10 mouse cellular contexts compared by ENCODE assay signal in the genomic region with DNA sequence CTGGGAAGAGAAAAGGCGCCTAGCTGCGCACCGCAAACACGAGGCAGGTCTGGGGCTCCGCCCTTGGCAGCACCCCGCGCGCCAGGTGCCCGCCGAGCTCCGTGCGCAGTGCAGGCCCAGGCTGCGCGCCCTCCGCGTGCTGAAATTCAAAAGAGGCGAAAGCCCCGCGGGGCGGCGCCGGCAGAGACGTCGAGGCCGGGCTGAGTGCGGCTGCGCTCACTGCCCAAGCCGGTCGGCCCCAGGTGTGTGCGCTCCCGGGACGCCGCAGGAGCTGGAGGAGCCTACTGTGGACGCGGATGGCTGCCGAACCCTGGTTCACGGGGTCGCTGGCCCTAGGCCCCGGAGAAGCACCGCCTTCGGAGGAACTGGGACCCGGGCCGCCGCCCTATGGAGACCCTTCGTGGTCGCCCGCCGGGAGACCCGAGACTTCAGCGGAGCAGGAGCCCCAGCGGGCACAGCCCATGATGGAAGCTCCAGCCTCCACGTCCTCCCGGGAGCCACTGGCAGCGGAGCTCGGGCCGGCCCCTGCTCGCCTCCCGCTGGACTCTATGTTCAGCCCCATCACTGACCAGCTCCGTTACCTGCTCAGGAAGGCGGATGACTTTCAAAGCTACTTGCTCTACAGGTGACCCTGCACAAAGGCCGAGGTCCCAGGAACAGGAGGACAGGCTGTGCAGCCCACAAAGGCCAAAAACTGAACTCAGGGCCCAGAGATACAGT. TPM values are rescaled to one million over a fixed set of nuclear protein-coding genes. Genes with fewer than 3 reads are reported as not detected.
DNase-seq lines count a peak whose midpoint lies in the region; ATAC-seq and TF ChIP-seq lines count a peak whose summit lies in the region.
"Had no signal": no experiment of that assay in that cellular context is flagged by ENCODE, and none has a peak within 500 bp of the region (broad histone marks: within the 10 kb centered on the region; RNA-seq: fewer than 3 reads in every experiment).

A gene (plus strand): TSS at position 222 of the 720 bp plus-strand sequence.

- no peak within 1 kb of the TSS for H3K27ac ChIP-seq in heart, embryonic 16.5 days (ENCODE audit: low read length)
- H3K27ac ChIP-seq in embryonic facial prominence, embryonic 10.5 days (replicated peaks): peak within 1 kb of the TSS; percentile 31; the same call in 1 of the 2 replicates
- no peak within 1 kb of the TSS for H3K27ac ChIP-seq in hindbrain, embryonic 12.5 days
- H3K27ac ChIP-seq in midbrain, postnatal 0 days (ENCODE audit: low read depth, low read length): no peak within 1 kb of the TSS

- H3K27me3 ChIP-seq in heart, embryonic 16.5 days (ENCODE audit: control insufficient read depth, insufficient read depth, low read length): no peaks in the 10 kb centered on the region; the same call in 1 of the 2 replicates
- H3K27me3 ChIP-seq in embryonic facial prominence, embryonic 10.5 days (replicated peaks; ENCODE audit: low read depth, poor library complexity, severe bottlenecking): peaks cover 49% of the 10 kb centered on the region
- H3K27me3 ChIP-seq in hindbrain, embryonic 12.5 days: peaks cover 33% of the 10 kb centered on the region
- no peaks in the 10 kb centered on the region for H3K27me3 ChIP-seq in midbrain, postnatal 0 days (ENCODE audit: insufficient read depth, low read length)

- H3K4me2 ChIP-seq in heart, embryonic 16.5 days (ENCODE audit: low read depth, low read length): no peak within 1 kb of the TSS
- peak within 1 kb of the TSS; percentile 44 for H3K4me2 ChIP-seq in hindbrain, embryonic 12.5 days (replicated peaks)
- H3K4me2 ChIP-seq in midbrain, postnatal 0 days (ENCODE audit: low read depth, low read length, poor library complexity, severe bottlenecking): peak within 1 kb of the TSS; percentile 12; the same call in 1 of the 2 replicates

- no peak within 1 kb of the TSS for H3K4me3 ChIP-seq in heart, embryonic 16.5 days (ENCODE audit: low read length)
- peak within 1 kb of the TSS; percentile 39 for H3K4me3 ChIP-seq in embryonic facial prominence, embryonic 10.5 days
- peak within 1 kb of the TSS; percentile 16; the same call in 1 of the 2 replicates for H3K4me3 ChIP-seq in hindbrain, embryonic 12.5 days
- no peak within 1 kb of the TSS for H3K4me3 ChIP-seq in midbrain, postnatal 0 days (ENCODE audit: low read depth, low read length)

- peaks cover 31% of the 10 kb centered on the region for H3K4me1 ChIP-seq in heart, embryonic 16.5 days (ENCODE audit: control insufficient read depth, insufficient read depth, low read length)
- peaks cover 60% of the 10 kb centered on the region for H3K4me1 ChIP-seq in embryonic facial prominence, embryonic 10.5 days
- H3K4me1 ChIP-seq in hindbrain, embryonic 12.5 days: peaks cover 43% of the 10 kb centered on the region
- peaks cover 5% of the 10 kb centered on the region; the same call in 1 of the 2 replicates for H3K4me1 ChIP-seq in midbrain, postnatal 0 days (ENCODE audit: insufficient read depth, low read length)

- no peak for DNase-seq in heart, postnatal 10 days
- DNase-seq in embryonic facial prominence, embryonic 10.5 days (ENCODE audit: low spot score): peak; percentile 49
- no peak for DNase-seq in midbrain, postnatal 0 days (ENCODE audit: low spot score)
- DNase-seq in ovary, adult 18-20 months (ENCODE audit: low spot score): no peak
- DNase-seq in natural killer cell, adult 2 months (ENCODE audit: low spot score in 2 of 2): no peak
- DNase-seq: cerebellum, postnatal 36 days; liver had no signal

- WGBS in heart, embryonic 16.5 days: 54% methylated on average over 60 of the region's 61 CpGs
- whole genome bisulfite sequencing in embryonic facial prominence, embryonic 10.5 days: 18% methylated on average over 61 of the region's 61 CpGs
- 21% methylated on average over 61 of the region's 61 CpGs for WGBS in hindbrain, embryonic 12.5 days
- 35% methylated on average over 61 of the region's 61 CpGs for WGBS in midbrain, postnatal 0 days

- H3K9ac ChIP-seq in heart, embryonic 16.5 days (ENCODE audit: low read length): peak within 1 kb of the TSS; percentile 7; the same call in 1 of the 2 replicates
- H3K9ac ChIP-seq in hindbrain, embryonic 12.5 days: peak within 1 kb of the TSS; percentile 32; the same call in 1 of the 2 replicates
- peak within 1 kb of the TSS; percentile 24; the same call in 1 of the 2 replicates for H3K9ac ChIP-seq in midbrain, postnatal 0 days (replicated peaks; ENCODE audit: low read length, poor library complexity, severe bottlenecking)

- intact Hi-C loops in heart, postnatal 10 days (cut with DNase I): no loop called here

- no peaks in the 10 kb centered on the region for H3K9me3 ChIP-seq in heart, embryonic 16.5 days (replicated peaks; ENCODE audit: control insufficient read depth, low read length)
- no peaks in the 10 kb centered on the region for H3K9me3 ChIP-seq in embryonic facial prominence, embryonic 10.5 days
- H3K9me3 ChIP-seq in hindbrain, embryonic 12.5 days (replicated peaks): no peaks in the 10 kb centered on the region
- H3K9me3 ChIP-seq in midbrain, postnatal 0 days (ENCODE audit: low read length): no peaks in the 10 kb centered on the region

- no peak for TF ChIP-seq CTCF in midbrain, postnatal 0 days (IDR thresholded peaks at IDR 0.05)

- peaks cover 14% of the 10 kb centered on the region for H3K36me3 ChIP-seq in heart, embryonic 16.5 days (ENCODE audit: control insufficient read depth, insufficient read depth)
- H3K36me3 ChIP-seq in embryonic facial prominence, embryonic 10.5 days (replicated peaks): peaks cover 46% of the 10 kb centered on the region
- H3K36me3 ChIP-seq in hindbrain, embryonic 12.5 days: 0 out of 2 replicates have a peak, but pooled peaks cover 24% of the 10 kb centered on the region
- no peaks in the 10 kb centered on the region for H3K36me3 ChIP-seq in midbrain, postnatal 0 days (ENCODE audit: insufficient read depth, low read length)

- ATAC-seq in heart, embryonic 16.5 days (replicated peaks; ENCODE audit: extremely low read depth, insufficient read depth, low FRiP score): no peak
- no peak for ATAC-seq in hindbrain, embryonic 12.5 days (ENCODE audit: low FRiP score)
- ATAC-seq in midbrain, postnatal 0 days (ENCODE audit: low FRiP score): no peak
- ATAC-seq in megakaryocyte-erythroid progenitor cell, adult 5-6 weeks (replicated peaks; ENCODE audit: low FRiP score, low TSS enrichment, poor library complexity, severe bottlenecking): no peak

RNA-seq across cellular contexts. Expression of the gene that starts here (rescaled TPM):
- polyA plus RNA-seq in heart, embryonic 16.5 days (2015; fragmentation: Nextera tagmentation; extraction: Ambion mirVana): 0.89 and 1.1 TPM in 2 replicates
- not detected for total RNA-seq in heart, postnatal 10 days (2021)
- 0.60 and 1.0 TPM in 2 replicates for polyA plus RNA-seq in embryonic facial prominence, embryonic 10.5 days (2016; fragmentation: Nextera tagmentation; extraction: Ambion mirVana)
- polyA plus RNA-seq in hindbrain, embryonic 12.5 days (2016; fragmentation: Nextera tagmentation; extraction: Ambion mirVana): 0.89 and 1.5 TPM in 2 replicates
- total RNA-seq in midbrain, postnatal 0 days (2014; rRNA removed): 1.2 TPM in 1 of 2 replicates, not detected in the other
- polyA plus RNA-seq in midbrain, postnatal 0 days (2015; fragmentation: Nextera tagmentation; extraction: Ambion mirVana): 0.58 and 0.69 TPM in 2 replicates
- total RNA-seq in megakaryocyte-erythroid progenitor cell, adult 5-6 weeks (2014; fragmentation: Nextera tagmentation): 1.4 and 2.3 TPM in 2 replicates
- total RNA-seq in megakaryocyte-erythroid progenitor cell, adult 5-6 weeks (2017): 0.76 and 2.3 TPM in 2 replicates

Comparison
In these comparisons a context has a peak if more than half of its experiments do, and no peak if none do; other contexts are left out.
1. H3K4me3 ChIP-seq: peak in embryonic facial prominence, embryonic 10.5 days (single experiment) and hindbrain, embryonic 12.5 days (single experiment); none in heart, embryonic 16.5 days (single experiment) and midbrain, postnatal 0 days (single experiment).
2. Peak in every context shown above with its lines, with median percentiles within 50 percentile points of each other: H3K9ac ChIP-seq.